Mouse (Mus musculus): ENCODE results near the gene Ces1d. TPM values are rescaled to one million over a fixed set of nuclear protein-coding genes. Genes with fewer than 3 reads are reported as not detected.
"Not testable (repeated sequence)": the region's sequence is repeated elsewhere in the genome, so short reads cannot be mapped to it uniquely, and the experiment has no call there.

The Ces1d gene
- polyA plus RNA-seq, 1 experiment: 22.7 TPM

GRCm38 (mm10) chr8:93228673-93229370 lies 31.2 kb upstream of the Ces1d start:
- Histone ChIP-seq H3K27ac (ENCODE audit: control insufficient read depth, insufficient read depth, low read depth, low read length) (no peak overlapping the region), H3K36me3 (ENCODE audit: control insufficient read depth, insufficient read depth, low read length) (no peaks in the 10 kb centered on the region), H3K4me3 (ENCODE audit: control insufficient read depth, low read depth, low read length) (no peak overlapping the region), H3K27me3 (ENCODE audit: control insufficient read depth, insufficient read depth, low read length) (no peaks in the 10 kb centered on the region), H3K4me1 (ENCODE audit: control insufficient read depth, insufficient read depth, low read length) (no peaks in the 10 kb centered on the region)
- TF ChIP-seq CTCF (IDR thresholded peaks at IDR 0.05; ENCODE audit: control insufficient read depth, insufficient read depth, insufficient replicate concordance, low read depth, low read length) (no peak), POLR2A (IDR thresholded peaks at IDR 0.05; ENCODE audit: control insufficient read depth, low read depth, low read length) (no peak)

GRCm38 (mm10) chr8:93226471-93226870 lies 28.8 kb upstream of the Ces1d start:
- not testable (repeated sequence) for H3K27me3 ChIP-seq (ENCODE audit: control insufficient read depth, insufficient read depth, low read length); H3K27ac ChIP-seq (ENCODE audit: control insufficient read depth, insufficient read depth, low read depth, low read length); H3K4me1 ChIP-seq (ENCODE audit: control insufficient read depth, insufficient read depth, low read length); H3K36me3 ChIP-seq (ENCODE audit: control insufficient read depth, insufficient read depth, low read length); H3K4me3 ChIP-seq (ENCODE audit: control insufficient read depth, low read depth, low read length)

- Histone ChIP-seq H3K36me3 (ENCODE audit: control insufficient read depth, insufficient read depth, low read length) (no peaks in the 10 kb centered on the region), H3K4me1 (ENCODE audit: control insufficient read depth, insufficient read depth, low read length) (no peaks in the 10 kb centered on the region), H3K27me3 (ENCODE audit: control insufficient read depth, insufficient read depth, low read length) (no peaks in the 10 kb centered on the region), H3K4me3 (ENCODE audit: control insufficient read depth, low read depth, low read length) (no peak overlapping the region), H3K27ac (ENCODE audit: control insufficient read depth, insufficient read depth, low read depth, low read length) (no peak overlapping the region)
- no peak for TF ChIP-seq CTCF (IDR thresholded peaks at IDR 0.05; ENCODE audit: control insufficient read depth, insufficient read depth, insufficient replicate concordance, low read depth, low read length)
- TF ChIP-seq POLR2A (IDR thresholded peaks at IDR 0.05; ENCODE audit: control insufficient read depth, low read depth, low read length): no peak
These were observed 24.3 kb upstream of the Ces1d start for GRCm38 (mm10) chr8:93221896-93222295.

- Histone ChIP-seq H3K4me1 (ENCODE audit: control insufficient read depth, insufficient read depth, low read length) (no peaks in the 10 kb centered on the region), H3K27me3 (ENCODE audit: control insufficient read depth, insufficient read depth, low read length) (no peaks in the 10 kb centered on the region), H3K27ac (ENCODE audit: control insufficient read depth, insufficient read depth, low read depth, low read length) (no peak overlapping the region), H3K4me3 (ENCODE audit: control insufficient read depth, low read depth, low read length) (no peak overlapping the region), H3K36me3 (ENCODE audit: control insufficient read depth, insufficient read depth, low read length) (no peaks in the 10 kb centered on the region)
- TF ChIP-seq POLR2A (IDR thresholded peaks at IDR 0.05; ENCODE audit: control insufficient read depth, low read depth, low read length): no peak
- no peak for TF ChIP-seq CTCF (IDR thresholded peaks at IDR 0.05; ENCODE audit: control insufficient read depth, insufficient read depth, insufficient replicate concordance, low read depth, low read length)
These were observed 20.2 kb upstream of the Ces1d start for GRCm38 (mm10) chr8:93217867-93218266.

GRCm38 (mm10) chr8:93217375-93217774 lies 19.7 kb upstream of the Ces1d start:
- no peaks in the 10 kb centered on the region for H3K4me1 ChIP-seq (ENCODE audit: control insufficient read depth, insufficient read depth, low read length)
- H3K27ac ChIP-seq (ENCODE audit: control insufficient read depth, insufficient read depth, low read depth, low read length): no peak overlapping the region
- no peaks in the 10 kb centered on the region for H3K36me3 ChIP-seq (ENCODE audit: control insufficient read depth, insufficient read depth, low read length)
- no peak for TF ChIP-seq CTCF (IDR thresholded peaks at IDR 0.05; ENCODE audit: control insufficient read depth, insufficient read depth, insufficient replicate concordance, low read depth, low read length)
- no peak for TF ChIP-seq POLR2A (IDR thresholded peaks at IDR 0.05; ENCODE audit: control insufficient read depth, low read depth, low read length)
- no peak overlapping the region for H3K4me3 ChIP-seq (ENCODE audit: control insufficient read depth, low read depth, low read length)
- no peaks in the 10 kb centered on the region for H3K27me3 ChIP-seq (ENCODE audit: control insufficient read depth, insufficient read depth, low read length)

- Histone ChIP-seq H3K4me3 (ENCODE audit: control insufficient read depth, low read depth, low read length) (no peak overlapping the region), H3K27ac (ENCODE audit: control insufficient read depth, insufficient read depth, low read depth, low read length) (no peak overlapping the region), H3K27me3 (ENCODE audit: control insufficient read depth, insufficient read depth, low read length) (no peaks in the 10 kb centered on the region), H3K36me3 (ENCODE audit: control insufficient read depth, insufficient read depth, low read length) (no peaks in the 10 kb centered on the region), H3K4me1 (ENCODE audit: control insufficient read depth, insufficient read depth, low read length) (no peaks in the 10 kb centered on the region)
- TF ChIP-seq CTCF (IDR thresholded peaks at IDR 0.05; ENCODE audit: control insufficient read depth, insufficient read depth, insufficient replicate concordance, low read depth, low read length) (no peak), POLR2A (IDR thresholded peaks at IDR 0.05; ENCODE audit: control insufficient read depth, low read depth, low read length) (no peak)
These were observed 13.5 kb upstream of the Ces1d start for GRCm38 (mm10) chr8:93211091-93211490.

GRCm38 (mm10) chr8:93199146-93199545 lies 1.5 kb upstream of the Ces1d start:
- H3K4me3 ChIP-seq (ENCODE audit: control insufficient read depth, low read depth, low read length); H3K4me1 ChIP-seq (ENCODE audit: control insufficient read depth, insufficient read depth, low read length); H3K27ac ChIP-seq (ENCODE audit: control insufficient read depth, insufficient read depth, low read depth, low read length); H3K36me3 ChIP-seq (ENCODE audit: control insufficient read depth, insufficient read depth, low read length); H3K27me3 ChIP-seq (ENCODE audit: control insufficient read depth, insufficient read depth, low read length): not testable (repeated sequence)

- H3K27ac ChIP-seq (ENCODE audit: control insufficient read depth, insufficient read depth, low read depth, low read length): no peak overlapping the region
- TF ChIP-seq CTCF (IDR thresholded peaks at IDR 0.05; ENCODE audit: control insufficient read depth, insufficient read depth, insufficient replicate concordance, low read depth, low read length): no peak
- TF ChIP-seq POLR2A (IDR thresholded peaks at IDR 0.05; ENCODE audit: control insufficient read depth, low read depth, low read length): no peak
- no peaks in the 10 kb centered on the region for H3K36me3 ChIP-seq (ENCODE audit: control insufficient read depth, insufficient read depth, low read length)
- no peaks in the 10 kb centered on the region for H3K4me1 ChIP-seq (ENCODE audit: control insufficient read depth, insufficient read depth, low read length)
- no peak overlapping the region for H3K4me3 ChIP-seq (ENCODE audit: control insufficient read depth, low read depth, low read length)
- no peaks in the 10 kb centered on the region for H3K27me3 ChIP-seq (ENCODE audit: control insufficient read depth, insufficient read depth, low read length)
These were observed 1.2 kb downstream of the Ces1d start for GRCm38 (mm10) chr8:93196436-93196835.
